In the genomic region with DNA sequence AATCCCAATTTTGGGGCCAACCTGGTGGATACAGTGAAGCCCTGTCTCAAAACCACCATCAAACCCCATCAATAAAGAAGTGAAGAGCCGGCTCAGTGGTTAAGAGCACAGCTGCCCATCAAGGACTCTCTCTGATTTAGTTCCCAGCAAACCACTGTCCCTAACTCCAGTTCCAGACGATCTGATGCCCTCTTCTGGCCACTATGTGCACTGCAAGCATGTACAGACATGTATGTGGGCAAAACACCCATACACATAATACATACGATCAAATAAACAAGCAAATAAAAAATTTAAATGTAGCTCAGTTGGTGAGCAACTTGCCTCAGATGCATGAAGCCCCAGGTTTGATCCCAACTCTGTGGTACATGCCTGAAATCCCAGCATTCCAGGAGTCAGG, we compare ENCODE assay signal across 8 mouse cellular contexts.
A peak's percentile ranks its signal among the peaks of the same experiment; 100 is the strongest.
DNase-seq lines count a peak whose midpoint lies in the region; ATAC-seq lines count a peak whose summit lies in the region.

No protein-coding gene starts in this region.

- peak; percentile 57; the same call in 1 of the 2 replicates for ATAC-seq in common myeloid progenitor, adult 5-6 weeks (replicated peaks; ENCODE audit: low read depth, poor library complexity, severe bottlenecking)
- peak; percentile 46; the same call in 1 of the 2 replicates for ATAC-seq in neutrophil, adult 5-6 weeks (ENCODE audit: extremely low read depth, insufficient number of reproducible peaks, low FRiP score, poor library complexity, severe bottlenecking)
- no peak for ATAC-seq in erythroid progenitor cell, adult 5-6 weeks (replicated peaks; ENCODE audit: low FRiP score, poor library complexity, severe bottlenecking)

- DNase-seq in gastrocnemius, adult 8-10 months (ENCODE audit: low spot score in 2 of 2), result peak; percentile 12 to 13
- no peak for DNase-seq in gastrocnemius, adult 18-20 months (ENCODE audit: low spot score)
- peak; percentile 15 to 48 for DNase-seq in spleen, adult 18-20 months
- no peak for DNase-seq in spleen, adult 12 weeks (ENCODE audit: low spot score)
- no peak for DNase-seq in left cerebral cortex, postnatal 10 days (ENCODE audit: extremely low spot score in 1 of 2, low spot score in 2 of 2)

- intact Hi-C loops in left cerebral cortex, postnatal 10 days (cut with DNase I), result no loop called here

Comparison
In these comparisons a context has a peak if more than half of its experiments do, and no peak if none do; other contexts are left out.
1. DNase-seq: peak in gastrocnemius, adult 8-10 months (2 of 2) and spleen, adult 18-20 months (2 of 2); none in gastrocnemius, adult 18-20 months (single experiment), spleen, adult 12 weeks (single experiment) and left cerebral cortex, postnatal 10 days (0 of 2).